Mouse (Mus musculus): ENCODE results near the gene Adamts17. TPM values are rescaled to one million over a fixed set of nuclear protein-coding genes. Genes with fewer than 3 reads are reported as not detected.

Gene Adamts17
- total RNA-seq, 2 experiments from 2014 or later: 2.5 to 4.1 TPM

- DNase-seq: peak; percentile 64 to 67
Measured at GRCm38 (mm10) chr7:66970235-66970634, 130.7 kb downstream of the Adamts17 start.

DNA sequence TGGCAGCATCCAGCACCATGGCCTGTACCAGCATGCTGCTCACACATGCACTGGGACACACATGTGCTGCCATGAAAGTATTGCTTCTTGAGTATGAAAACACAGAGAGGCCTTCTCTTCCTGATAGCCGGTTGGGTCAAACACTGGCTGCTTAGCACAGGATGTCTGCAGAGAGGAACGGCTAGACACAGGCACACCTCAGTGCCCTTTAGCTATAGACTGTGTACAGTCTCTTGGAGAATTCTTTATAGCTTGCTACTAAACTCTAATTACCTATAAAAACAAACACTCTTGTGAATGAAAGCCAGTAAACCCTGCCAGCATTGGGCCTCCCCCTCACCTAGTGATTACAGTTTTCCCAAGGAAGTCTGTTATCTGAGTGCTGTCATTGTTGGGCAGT is 131.4 kb downstream of the Adamts17 start:
- no peak for DNase-seq

- DNase-seq: no peak
Measured at GRCm38 (mm10) chr7:66974859-66975258, 135.3 kb downstream of the Adamts17 start.

- DNase-seq: no peak
Measured at GRCm38 (mm10) chr7:66976371-66976770, 136.8 kb downstream of the Adamts17 start.

DNA sequence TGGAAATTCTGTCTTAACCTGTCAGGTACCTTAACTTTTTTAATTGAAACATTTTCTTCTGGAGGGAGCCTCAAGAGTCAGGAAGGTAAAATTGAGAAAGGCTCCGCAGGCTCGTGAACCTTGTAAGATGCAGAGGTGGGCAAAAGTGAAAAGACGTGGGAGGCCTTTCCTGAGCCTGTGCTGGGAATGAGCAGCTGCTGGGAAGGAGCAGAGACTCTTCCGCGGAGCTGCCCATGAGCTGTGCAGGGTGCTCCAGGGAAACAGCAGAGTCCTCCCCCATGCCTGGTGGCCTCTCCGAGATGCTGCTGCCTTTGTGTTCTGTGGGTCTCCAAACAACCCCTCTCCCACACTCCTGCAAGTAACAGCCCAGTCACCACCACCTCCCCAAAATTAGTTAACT is 142.1 kb downstream of the Adamts17 start:
- no peak for DNase-seq

- no peak for DNase-seq
Measured at GRCm38 (mm10) chr7:66982084-66982483, 142.5 kb downstream of the Adamts17 start.

DNA sequence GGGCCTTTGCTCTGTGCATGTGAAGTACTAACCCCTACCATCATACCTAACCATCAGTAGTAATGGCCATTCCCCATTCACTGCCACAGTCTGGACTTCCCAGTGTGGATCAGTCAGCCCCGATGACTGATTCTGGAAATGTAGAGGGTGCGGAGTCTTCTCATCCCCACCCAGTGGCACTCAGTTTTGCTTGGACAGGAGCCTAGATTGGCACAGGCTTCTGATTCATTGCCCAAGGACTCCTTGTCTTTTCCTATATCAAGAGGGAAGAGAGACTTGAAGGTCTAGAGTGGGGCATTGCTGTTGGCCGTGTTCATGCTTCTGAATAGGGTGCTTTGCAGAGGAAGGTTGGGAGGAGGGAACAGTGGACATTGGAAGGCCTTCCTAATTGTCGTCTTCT is 148.1 kb downstream of the Adamts17 start:
- peak; percentile 42 to 48 for DNase-seq

DNA sequence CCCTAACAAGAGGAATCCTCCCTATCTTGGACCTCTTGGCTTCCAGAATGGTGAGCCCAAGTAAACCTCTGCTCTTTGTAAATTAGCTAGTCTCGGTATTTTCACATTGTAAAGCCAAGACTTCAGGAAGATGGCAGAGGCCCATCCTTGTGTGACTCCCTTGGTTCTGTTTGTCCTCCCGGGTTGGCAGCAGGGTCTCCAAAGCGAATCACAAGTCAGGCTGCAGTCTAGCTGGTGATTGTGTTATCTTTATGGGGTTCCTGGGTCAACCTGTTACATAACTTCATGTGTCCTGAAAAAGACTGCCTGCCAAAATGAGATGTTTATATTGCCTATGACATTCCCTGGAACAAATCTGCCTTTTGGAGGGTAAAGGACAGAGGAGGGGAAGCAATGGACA is 148.9 kb downstream of the Adamts17 start:
- DNase-seq: no peak

DNA sequence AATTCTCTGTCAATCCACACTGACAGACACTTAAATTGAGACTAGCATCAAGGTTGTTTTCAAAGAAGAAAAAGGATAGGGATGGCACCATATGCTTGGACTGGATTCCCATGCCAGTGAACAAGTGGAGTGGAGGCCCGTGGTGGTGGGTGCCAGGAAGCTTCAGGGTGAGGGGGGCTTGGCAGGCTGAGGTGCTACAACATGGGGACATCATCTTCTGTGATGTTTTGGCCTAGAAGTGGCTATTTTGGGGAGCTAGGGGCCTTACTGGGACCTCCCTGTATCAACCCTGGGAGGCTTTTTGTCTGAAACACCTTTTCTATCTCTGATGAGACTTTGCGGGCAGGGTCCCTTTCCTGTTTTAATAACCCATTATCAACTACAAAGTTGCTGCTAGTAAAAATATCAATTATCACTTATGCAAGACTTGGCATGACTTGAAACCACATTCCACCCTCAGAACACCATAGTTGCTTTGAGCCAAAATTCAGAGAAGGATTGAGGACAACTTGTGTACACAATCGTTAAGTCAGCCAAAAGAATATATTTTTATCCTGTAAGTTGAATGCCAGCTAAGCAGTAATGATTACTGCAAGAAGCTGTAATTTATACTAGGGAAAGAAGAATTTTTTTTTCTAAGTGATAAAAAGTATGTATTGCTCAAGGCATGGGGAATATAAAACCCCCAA is 150.0 kb downstream of the Adamts17 start:
- no peak for DNase-seq

GRCm38 (mm10) chr7:66998821-66999220 is 159.3 kb downstream of the Adamts17 start:
- DNase-seq: no peak

DNA sequence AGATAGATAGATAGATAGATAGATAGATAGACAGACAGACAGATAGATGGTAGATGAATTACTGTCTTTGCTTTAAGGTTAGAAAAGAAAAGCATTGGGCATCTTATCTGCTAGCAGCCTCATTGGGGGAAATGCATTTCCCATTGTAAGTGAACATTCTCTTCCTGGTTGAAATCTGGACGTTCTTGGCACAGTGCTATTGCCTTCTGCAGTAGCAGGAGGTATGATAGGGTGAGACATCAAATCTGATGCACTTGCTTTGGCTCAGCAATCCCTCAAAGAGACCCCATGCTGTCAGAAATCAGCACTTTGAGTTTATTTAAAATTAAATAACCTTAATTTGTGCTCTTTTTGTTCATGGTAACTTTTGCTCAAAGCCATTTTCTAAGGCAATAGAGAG is 164.1 kb downstream of the Adamts17 start:
- no peak for DNase-seq

DNA sequence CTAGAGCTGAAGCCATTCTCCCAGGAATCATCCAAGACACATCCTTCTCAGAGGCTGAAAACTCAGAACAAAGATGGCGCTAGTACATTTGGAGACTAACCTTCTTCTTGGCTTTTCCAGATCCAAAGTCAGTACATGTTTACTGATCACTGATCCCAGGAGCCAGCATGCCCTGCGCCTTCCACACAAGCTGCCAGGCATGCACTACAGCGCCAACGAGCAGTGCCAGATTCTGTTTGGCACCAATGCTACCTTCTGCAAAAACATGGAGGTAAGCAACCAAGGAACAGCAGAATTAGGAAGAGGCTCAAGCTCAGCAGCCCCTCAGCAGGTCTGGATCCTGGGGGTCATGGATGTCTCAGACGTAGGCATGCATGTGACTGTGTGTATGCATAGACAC is 164.7 kb downstream of the Adamts17 start:
- DNase-seq: peak in 1 of 2 experiments; percentile 9

- no peak for DNase-seq
Measured at GRCm38 (mm10) chr7:67009841-67010240, 170.3 kb downstream of the Adamts17 start.

DNA sequence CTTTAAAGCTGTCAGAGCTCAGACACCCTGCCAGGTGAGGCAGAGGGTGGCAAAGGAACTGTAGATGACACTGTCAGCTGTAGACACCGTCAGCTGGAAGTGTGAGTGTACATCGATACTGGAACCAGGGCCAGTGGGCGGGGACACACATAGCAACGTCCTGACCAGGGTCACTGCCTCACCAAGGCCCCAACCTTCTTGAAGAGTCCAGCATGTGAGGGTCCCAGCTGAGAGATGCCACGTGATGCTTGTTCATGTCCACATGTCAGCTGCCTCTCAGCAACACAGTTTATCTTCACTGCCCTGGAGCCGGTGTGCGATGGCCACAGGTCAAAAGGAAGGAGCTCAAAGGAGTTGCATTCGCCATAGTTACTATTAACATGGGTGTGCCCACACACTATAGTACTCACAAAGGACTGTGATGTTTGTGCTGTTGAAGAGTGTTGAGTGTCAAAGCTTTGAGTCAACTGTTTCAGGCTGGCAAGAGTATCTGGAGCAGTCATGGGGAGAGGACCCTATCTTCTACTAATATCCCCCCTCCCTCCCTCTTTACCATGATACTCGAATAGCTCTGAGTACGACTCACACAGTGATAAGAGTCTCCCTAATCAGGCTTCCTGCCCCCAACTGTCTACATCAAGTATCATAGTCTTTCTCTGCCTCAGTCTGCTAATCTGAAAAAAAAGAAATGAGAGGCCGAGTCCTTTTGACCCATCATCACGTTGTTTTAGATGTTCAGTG is 172.6 kb downstream of the Adamts17 start:
- DNase-seq: no peak

- DNase-seq: peak; percentile 43 to 62
Measured at GRCm38 (mm10) chr7:67013211-67013895, 173.8 kb downstream of the Adamts17 start.

GRCm38 (mm10) chr7:67019937-67020336 is 180.4 kb downstream of the Adamts17 start:
- DNase-seq: no peak

DNA sequence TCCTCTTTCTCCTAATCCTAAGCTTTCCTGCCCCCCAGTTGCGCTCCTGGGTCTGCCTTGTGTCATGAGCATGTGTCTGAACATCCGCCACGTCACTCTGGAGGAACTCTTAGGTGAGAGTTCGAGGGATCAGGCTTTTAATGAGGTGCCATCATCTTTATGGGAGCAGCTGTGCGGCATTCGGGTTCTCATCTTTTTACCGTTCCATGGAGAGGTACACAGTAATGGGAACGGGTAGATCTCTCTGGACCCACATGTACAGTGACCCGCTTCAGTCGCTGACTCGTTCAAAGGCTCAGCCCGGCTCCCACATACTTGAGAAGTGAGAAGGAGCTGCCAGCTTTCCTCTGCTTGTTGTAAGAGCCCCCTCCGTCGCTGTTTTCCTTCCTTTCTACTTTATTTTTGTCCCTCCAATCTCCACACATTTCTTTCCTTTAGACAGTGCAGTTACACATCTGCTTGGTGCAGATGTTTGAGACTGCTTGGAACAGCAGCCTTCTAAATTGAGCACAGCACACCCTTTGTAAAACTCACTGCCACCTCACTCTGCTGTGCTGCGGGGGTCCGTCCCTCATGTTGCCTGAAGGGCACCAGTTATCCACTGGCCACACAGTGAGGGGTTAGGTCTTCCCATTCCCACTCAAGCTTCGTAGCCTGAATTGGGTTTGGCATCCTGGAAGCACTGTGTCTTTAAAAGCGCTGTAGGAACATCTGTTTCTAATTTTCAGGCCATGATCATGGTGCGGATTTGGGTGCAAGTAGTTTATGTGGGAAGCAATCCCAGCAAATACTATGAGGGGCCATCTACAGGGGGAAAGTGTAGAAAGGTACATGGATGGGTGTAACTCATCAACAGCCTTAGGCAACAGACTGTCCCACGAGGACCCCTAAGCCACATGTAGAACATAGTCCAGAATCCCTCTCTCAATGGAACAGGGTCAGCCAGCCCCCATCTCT is 186.9 kb downstream of the Adamts17 start:
- DNase-seq: no peak

DNA sequence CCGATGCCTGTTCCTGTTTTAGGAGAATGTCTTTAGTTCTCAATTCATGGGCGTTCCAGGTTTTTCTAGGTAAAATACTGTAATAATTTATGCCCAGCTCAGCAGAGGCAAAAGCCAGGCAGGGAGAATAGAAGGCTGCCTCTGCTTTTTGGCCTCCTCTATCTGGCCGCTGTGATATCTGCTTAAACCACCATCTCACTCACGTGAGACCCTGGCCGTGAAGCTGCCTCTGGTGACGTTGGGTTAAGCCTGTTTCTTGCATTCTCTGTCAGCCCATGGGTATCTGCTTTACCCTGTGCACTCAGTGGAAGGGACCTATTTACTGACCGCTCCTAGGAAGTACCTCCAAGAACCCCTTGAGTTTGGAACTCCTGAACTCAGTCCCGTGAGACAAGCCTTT is 187.7 kb downstream of the Adamts17 start:
- no peak for DNase-seq

DNA sequence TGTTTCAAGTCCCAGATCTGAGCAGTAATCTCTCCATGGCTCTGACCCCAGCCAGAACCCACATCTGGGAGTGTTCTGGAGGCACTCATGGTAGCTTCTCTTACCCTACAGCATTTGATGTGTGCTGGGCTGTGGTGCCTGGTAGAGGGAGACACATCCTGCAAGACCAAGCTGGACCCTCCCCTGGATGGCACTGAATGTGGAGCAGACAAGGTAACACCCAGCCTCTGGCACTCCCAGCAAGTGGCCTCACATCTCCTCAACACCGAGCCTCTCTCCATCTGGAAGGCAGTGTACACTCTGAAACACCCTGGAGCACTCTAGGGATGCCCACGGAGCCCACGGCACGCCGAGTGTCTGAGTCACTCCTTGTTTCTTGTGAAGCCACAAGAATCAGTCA is 188.2 kb downstream of the Adamts17 start:
- no peak for DNase-seq

GRCm38 (mm10) chr7:67028902-67029301 is 189.4 kb downstream of the Adamts17 start:
- DNase-seq: no peak

DNA sequence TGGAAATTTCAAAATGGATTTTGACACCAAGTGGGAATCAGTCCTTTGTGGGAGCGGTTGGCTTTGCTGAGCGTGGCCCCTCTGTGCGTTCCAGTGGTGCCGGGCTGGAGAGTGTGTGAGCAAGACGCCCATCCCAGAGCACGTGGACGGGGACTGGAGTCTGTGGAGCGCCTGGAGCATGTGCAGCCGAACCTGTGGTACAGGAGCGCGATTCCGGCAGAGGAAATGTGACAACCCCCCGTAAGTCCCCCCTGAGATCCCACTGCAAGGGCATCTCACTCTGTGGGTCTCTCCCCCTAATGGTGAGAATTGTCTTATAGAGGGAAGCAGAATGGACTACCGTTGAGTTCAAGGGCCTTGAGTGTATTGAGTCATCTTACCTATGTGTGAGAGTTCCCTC is 189.9 kb downstream of the Adamts17 start:
- no peak for DNase-seq

- DNase-seq: no peak
Measured at GRCm38 (mm10) chr7:67031284-67031683, 191.7 kb downstream of the Adamts17 start.
